Mouse (Mus musculus) cerebellum, adult (tissue): Measurements from ENCODE around the gene Tnfsf13.

Experiments used
- ATAC-seq: cut with Nextera tagmentation; 2 replicates; pipeline ENCODE4 v1.9.2; 2017; ENCODE audit warnings: mild to moderate bottlenecking, moderate library complexity, mixed read lengths; ENCODE audit not compliant: insufficient number of reproducible peaks, low FRiP score, low TSS enrichment

The Tnfsf13 gene

GRCm38 (mm10) chr11:69657462-69657881 lies 28.1 kb downstream of the Tnfsf13 start:
- ATAC-seq, result no peak

- ATAC-seq, result no peak
These were observed 28.7 kb downstream of the Tnfsf13 start for GRCm38 (mm10) chr11:69656617-69657461.

- ATAC-seq, result no peak
These were observed 29.5 kb downstream of the Tnfsf13 start for GRCm38 (mm10) chr11:69656065-69656455.

DNA sequence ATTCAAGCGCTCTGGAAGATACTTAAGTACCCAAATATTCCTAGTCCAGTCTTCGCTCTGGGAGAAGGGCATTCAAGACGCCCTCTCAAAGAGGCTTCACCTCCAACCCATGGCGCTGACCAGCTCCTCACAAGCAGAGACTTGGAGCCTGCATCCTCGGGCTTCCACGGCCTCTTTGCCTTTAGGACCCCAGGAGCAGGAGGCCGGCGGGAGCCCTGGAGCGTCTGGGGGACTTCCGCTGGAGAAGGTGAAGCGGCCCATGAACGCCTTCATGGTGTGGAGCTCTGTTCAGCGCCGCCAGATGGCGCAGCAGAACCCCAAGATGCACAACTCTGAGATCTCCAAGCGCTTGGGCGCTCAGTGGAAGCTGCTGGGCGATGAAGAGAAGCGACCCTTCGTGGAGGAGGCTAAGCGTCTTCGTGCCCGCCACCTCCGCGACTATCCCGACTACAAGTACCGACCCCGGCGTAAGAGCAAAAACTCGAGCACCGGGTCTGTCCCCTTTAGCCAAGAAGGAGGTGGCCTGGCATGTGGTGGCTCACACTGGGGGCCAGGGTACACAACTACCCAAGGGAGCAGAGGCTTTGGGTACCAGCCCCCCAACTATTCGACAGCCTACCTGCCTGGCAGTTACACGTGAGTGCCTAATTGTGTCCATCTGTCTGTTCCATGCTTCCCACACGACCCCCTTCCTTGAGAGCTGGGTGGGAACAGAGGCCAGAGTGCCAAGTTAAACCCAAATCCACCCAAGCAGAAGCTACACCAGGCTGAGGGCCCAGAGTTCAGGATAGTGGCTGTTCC lies 30.1 kb downstream of the Tnfsf13 start, which contains the start of gene Sox15:
TSS of gene Sox15 (plus strand) at position 51 of the 801 bp plus-strand sequence.
- ATAC-seq, result 0 out of 2 replicates have a peak, but pooled peaks have one; percentile 56

- ATAC-seq, result no peak
These were observed 30.8 kb downstream of the Tnfsf13 start for GRCm38 (mm10) chr11:69654760-69655159.

GRCm38 (mm10) chr11:69653399-69653798 lies 32.2 kb downstream of the Tnfsf13 start:
- no peak for ATAC-seq

DNA sequence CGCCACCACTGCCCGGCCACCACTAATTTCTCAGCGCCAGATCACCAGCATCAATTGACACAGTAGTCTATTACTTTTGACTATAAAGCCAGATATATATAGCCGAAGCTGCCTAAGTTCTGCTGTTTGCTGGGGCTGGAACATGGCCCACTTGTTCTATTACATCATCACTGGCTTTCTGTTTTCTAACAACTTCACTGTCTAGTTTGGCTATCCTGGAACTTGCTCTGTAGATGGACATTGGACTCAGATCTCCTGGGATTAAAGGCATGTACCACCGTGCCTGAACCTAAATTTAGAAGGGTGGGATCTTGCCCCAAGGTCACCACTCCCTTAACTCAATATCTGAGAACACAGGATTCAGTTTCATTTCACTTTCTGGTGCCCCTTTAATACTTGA lies 39.7 kb downstream of the Tnfsf13 start:
- no peak for ATAC-seq

- no peak for ATAC-seq
These were observed 50.1 kb downstream of the Tnfsf13 start for GRCm38 (mm10) chr11:69635471-69635870.

DNA sequence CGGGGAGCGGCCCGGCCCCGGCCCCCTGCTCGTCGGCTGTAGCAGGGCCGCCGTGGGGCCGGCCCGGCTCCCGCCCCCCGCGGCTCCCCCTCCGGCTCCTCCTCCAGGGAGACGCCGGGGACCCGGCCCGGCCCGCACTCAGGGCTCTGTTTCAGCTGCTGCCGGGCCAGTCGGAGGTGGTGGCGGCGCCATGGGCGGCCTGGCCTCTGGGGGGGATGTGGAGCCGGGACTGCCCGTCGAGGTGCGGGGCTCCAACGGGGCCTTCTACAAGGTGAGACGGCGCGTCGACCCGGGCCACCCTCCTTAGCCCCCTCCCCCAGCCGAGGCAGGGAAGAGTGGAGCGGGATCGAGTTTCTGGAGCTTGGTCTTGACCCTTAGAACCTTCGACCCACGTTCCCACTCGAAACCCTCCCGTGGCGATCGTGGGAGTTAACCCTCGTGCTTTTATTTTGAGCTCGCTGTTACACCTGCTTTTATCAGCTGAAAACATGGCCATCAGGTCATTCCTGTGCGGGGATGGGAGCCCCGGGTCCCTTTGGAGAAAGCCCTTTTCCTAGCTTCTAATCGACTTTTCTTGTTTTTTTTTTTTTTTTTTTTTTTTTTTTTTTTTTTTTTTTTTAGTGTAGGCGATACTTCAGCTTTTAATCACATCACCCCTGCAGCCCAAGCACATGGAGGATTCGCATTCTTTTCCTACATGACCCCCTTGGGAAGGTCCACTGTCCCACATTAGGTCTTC lies 52.3 kb downstream of the Tnfsf13 start:
- no peak for ATAC-seq
